Mouse (Mus musculus): ENCODE measurements around the gene Mrps23. TPM values are rescaled to one million over a fixed set of nuclear protein-coding genes. Genes with fewer than 3 reads are reported as not detected.
"Not testable (repeated sequence)": the region's sequence is repeated elsewhere in the genome, so short reads cannot be mapped to it uniquely, and the experiment has no call there.

Gene Mrps23
- total RNA-seq, 2 experiments from 2014 or later = 63.8 to 77.8 TPM

DNA sequence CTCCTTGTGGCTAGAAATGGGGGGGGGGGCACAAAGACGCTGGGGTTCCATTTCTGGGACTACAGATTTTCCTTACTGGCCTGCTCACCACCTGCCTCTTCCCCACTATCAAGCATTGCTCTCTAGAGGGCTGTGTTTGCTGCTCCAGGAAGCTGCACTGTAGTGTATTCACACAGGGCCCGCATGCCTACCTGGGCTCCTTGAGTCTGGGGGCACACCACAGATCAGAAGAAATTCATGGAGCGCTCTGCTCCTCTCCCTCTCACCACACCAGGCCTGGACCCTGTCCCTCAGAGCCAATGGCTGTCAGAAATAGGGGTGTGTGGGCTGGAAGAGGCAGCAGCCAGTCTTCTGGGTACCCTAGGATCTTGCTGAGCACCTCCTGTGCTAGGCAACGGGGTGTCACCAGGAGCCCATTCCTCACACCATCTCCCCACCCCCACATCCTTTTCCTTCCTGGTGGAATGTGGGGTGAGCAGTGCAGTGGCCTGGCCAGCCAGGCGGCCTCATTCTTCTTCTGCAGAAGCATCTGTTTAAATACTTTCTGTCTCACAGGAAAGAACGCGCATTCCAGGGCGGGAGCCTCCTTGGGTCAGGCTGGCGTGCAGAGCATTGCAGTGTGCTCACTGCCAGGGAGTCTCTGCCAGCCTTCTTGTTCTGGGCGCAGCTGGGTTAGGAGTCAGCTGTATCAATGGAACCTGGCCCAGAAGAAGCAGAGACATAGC lies 31.4 kb upstream of the Mrps23 start:
- no peak for DNase-seq (ENCODE audit: low spot score in 2 of 2)

- no peak for DNase-seq (ENCODE audit: low spot score in 2 of 2)
Measured at GRCm38 (mm10) chr11:88173386-88174025, 30.7 kb upstream of the Mrps23 start.

GRCm38 (mm10) chr11:88180467-88180958 lies 23.7 kb upstream of the Mrps23 start:
- DNase-seq (ENCODE audit: low spot score in 2 of 2) = no peak

GRCm38 (mm10) chr11:88180959-88181619 lies 23.1 kb upstream of the Mrps23 start:
- peak; percentile 43 to 57 for DNase-seq (ENCODE audit: low spot score in 2 of 2)

DNA sequence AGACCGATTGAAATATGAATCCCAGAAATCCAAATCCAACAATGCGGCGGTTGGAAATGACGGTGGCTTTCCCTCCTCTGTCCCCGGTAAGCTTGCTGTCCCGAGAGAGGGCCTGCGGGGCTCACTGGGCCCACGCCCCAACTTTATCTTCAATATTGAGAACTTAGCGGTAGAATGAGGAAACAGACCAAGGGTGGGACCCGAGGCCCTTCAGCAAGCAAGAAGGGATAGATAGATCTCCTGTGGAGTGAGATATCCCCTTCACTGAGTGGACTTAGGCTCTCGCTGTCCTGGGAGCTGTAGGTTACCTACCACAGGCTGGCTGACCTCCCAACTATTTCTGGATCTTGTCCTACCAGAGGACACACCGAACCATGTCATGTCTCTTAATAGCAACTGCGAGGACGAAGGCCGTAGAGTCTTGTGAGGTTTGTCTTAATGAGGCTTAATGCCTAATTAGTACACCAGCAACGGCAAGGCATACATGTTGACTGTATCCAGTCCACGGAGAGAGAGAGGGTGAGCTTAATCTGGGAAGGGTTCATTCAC lies 19.5 kb upstream of the Mrps23 start:
- DNase-seq (ENCODE audit: low spot score in 2 of 2) = no peak

DNA sequence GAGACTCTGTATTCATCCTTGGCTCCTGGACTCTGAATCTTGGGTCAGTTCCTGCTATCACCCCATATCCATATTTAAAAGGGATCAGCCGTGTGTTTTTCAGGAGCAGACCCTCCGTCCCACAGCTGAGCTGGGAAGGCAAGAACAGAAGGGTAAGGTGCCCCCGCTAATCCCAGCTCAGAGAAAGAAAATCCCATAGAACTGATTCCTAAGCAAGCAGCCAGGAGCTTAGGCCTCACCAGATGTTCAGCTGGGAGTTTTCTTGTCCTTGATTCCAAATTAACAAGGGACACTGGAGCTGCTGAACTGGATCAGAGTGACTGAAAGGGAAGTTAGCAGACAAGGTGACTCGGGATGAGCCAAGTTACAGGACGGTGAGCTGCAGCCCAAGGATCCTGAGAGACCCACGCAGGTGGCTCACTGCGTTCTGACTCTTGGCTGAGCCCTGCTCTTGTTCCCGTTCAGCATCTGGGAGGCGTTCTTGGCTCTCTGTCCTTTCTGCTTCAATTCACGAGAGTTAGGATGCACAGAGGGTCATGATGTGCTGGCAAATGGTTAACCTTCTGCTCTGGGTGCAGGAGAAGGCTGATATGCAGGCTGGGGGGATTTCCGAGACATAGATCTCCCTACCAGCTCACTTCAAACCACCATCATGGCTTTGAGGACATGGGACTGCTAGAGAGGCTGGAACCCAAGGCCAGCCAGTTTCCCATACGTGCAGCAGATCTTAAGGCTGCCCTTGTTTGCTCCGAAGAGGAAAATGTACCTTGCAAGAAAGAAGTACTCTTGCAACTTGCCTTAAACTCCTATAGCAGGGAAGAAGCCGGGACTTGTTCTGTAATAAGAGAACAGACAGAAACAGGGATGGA lies 17.9 kb upstream of the Mrps23 start:
- DNase-seq (ENCODE audit: low spot score in 2 of 2) = no peak

DNA sequence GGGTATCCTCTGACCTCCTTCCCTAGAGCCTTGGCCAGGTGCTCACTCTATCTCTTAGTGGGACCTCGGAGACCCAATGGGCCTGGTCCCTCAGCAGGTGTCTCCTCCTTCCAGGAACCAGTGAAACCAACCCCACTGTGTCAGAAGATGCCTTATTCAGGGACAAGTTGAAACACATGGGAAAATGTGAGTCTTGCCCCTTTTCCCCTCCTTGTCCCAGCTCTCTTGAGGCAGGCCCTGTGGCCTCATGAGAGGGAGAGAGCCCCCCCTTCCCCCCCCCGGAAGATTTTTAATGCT lies 17.3 kb upstream of the Mrps23 start:
- no peak for DNase-seq (ENCODE audit: low spot score in 2 of 2)

GRCm38 (mm10) chr11:88187417-88188133 lies 16.6 kb upstream of the Mrps23 start:
- DNase-seq (ENCODE audit: low spot score in 2 of 2) = peak; percentile 64 to 87

GRCm38 (mm10) chr11:88188216-88188615 lies 16.0 kb upstream of the Mrps23 start:
- DNase-seq (ENCODE audit: low spot score in 2 of 2) = no peak

GRCm38 (mm10) chr11:88188635-88189034 lies 15.6 kb upstream of the Mrps23 start:
- DNase-seq (ENCODE audit: low spot score in 2 of 2) = no peak

DNA sequence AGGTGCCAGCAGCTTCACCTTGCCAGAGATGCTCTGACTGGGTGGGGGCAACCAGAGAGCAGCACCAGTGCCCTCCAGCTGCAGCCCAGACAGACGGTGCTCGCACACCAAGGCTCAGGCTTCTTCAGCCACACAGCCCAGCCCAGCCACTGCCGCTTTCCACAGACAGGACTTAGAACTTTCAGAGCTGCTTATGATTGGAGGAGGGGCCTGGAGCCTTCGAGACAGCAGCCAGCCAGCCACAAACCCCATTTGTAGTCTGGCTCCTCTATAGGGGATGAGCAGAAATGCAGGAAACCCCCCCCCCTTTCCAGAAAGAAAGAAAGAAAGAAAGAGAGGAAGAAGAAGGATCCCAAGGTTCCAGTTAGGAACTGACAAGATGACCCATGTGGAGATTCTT lies 11.6 kb upstream of the Mrps23 start:
- DNase-seq (ENCODE audit: low spot score in 2 of 2) = no peak

DNA sequence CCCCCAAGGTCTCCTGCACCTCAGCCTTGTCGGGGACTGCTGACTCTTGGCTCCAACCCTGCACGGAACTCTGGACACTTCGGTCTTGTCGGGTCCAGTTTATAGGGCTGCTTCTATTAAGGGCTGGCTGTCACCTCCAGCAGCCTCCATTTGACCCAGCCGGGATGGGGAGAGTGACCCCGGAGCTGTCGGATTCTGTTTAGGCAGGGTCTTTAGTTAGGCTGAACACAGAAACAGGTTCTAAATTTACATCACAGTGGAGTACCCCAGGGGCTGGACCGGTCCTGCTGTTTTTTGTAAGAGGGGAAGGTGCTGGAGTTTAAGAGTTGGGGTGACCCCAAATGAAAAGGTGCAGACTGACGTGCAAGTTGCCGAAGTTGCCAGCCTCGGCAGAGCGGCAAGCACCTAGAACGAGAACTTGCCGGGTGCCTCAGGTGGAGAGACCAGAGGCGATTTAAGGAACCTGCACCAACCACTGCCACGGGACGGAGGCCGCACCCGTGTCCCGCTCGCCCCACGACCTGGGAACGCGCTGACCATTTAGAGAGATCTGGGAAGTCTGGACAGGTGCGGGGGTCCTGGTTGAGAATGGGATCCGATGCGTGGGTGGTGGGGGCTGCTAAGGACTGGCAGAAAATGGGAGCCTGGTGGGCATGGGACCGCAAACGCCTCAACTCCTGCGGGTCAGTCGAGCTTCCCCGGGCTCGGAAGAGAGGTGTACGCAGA lies 10.9 kb upstream of the Mrps23 start:
- DNase-seq (ENCODE audit: low spot score in 2 of 2) = no peak

DNA sequence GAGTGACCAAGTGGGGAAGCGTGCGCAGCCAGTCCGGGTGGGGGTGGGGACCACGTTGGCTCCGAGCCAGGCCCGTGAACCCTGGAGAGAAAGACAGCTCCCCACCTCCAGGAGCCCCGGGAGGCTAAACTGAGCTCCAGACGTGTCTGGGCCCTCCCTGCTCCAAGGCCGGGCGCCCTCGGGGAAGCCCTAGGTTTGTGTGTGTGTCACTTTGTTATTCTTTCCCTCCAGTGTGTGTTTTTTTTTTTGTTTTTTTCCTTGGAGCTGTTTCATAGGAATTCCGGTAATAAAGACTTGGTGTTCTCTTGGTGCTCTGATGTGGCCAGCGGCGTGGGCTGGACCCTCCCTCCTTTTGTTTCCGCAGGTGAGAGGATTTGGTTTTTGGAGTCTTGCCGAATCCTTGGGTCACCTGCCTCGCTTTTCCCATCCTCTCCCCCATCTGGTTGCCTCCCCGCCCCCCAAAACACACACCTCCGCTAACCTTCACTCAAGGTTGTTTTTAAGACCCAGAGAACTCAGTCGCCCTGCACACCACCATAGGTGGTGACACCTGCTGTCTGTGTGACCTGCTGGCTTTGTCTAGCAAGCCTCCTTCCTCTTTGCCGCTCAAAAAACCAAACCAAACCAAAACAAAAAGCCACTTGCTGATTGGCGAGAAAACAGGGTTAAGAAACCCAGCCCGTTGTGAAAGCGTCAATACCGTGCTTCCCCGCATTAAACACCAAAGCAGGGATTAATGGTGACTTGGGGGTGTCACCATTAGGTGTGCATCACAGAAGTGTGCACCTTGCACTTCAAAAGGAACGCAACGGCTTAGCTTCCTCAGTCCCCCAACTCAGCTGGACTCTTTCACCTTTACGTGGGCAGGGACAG lies 10.1 kb upstream of the Mrps23 start:
- no peak for DNase-seq (ENCODE audit: low spot score in 2 of 2)

DNA sequence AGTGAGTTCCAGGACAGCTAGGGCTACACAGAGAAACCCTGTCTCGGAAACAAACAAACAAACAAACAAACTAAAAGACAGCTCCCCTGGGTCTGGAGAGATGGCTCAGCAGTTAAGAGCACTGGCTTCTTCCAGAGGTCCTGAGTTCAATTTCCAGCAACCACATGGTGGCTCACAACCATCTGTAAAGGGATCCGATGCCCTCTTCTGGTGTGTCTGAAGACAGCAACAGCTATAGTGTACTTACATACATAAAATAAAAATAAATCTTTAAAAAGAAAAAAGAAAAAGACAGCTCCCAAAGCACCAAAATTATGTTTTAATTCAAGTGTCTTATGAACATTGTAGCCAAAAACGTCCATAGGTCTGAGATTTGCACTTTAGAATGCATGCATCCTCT lies 8.5 kb upstream of the Mrps23 start:
- not testable (repeated sequence) for DNase-seq (ENCODE audit: low spot score in 2 of 2)

DNA sequence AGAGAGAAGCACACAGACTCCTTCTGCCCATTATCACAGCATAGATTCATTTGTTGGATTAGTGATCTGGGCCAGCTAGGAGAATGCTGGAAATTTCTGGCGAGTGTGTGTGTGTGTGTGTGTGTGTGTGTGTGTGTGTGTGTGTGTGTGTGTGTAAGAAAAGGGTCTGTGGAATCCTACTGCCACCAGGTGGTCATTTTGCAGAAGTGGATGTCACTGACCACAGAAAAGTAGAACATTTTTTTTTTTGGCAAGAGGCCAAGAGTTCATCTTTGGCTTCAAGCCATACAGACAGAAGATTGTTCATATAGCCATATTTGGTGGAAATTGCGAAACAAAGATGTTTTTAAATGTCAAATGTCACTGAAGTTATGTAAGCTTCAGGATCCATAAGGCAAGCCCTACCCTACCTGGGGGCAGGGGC lies 7.0 kb upstream of the Mrps23 start:
- peak in 1 of 2 experiments; percentile 64 for DNase-seq (ENCODE audit: low spot score in 2 of 2)

GRCm38 (mm10) chr11:88198223-88198622 lies 6.0 kb upstream of the Mrps23 start:
- DNase-seq (ENCODE audit: low spot score in 2 of 2) = no peak

GRCm38 (mm10) chr11:88201172-88201571 lies 3.0 kb upstream of the Mrps23 start:
- DNase-seq (ENCODE audit: low spot score in 2 of 2) = no peak

- no peak for DNase-seq (ENCODE audit: low spot score in 2 of 2)
Measured at GRCm38 (mm10) chr11:88202077-88202476, 2.1 kb upstream of the Mrps23 start.

Measured in layer of hippocampus, adult 18-20 months (tissue).